Mouse (Mus musculus): ENCODE results near the gene Samd4b. TPM values are rescaled to one million over a fixed set of nuclear protein-coding genes. Genes with fewer than 3 reads are reported as not detected.
A peak's percentile ranks its signal among the peaks of the same experiment; 100 is the strongest.

The Samd4b gene
- total and polyA plus RNA-seq, 2 experiments from 2014 or later = 19.7 to 60.5 TPM

- H3K4me3 ChIP-seq (ENCODE audit: low read length) = no peak overlapping the region
- WGBS = 90% methylated on average over 3 of the region's 3 CpGs
- no peaks in the 10 kb centered on the region for H3K9me3 ChIP-seq (ENCODE audit: low read length)
- no peak for TF ChIP-seq CTCF (IDR thresholded peaks at IDR 0.05; ENCODE audit: low read depth)
- peaks cover 19% of the 10 kb centered on the region for H3K36me3 ChIP-seq (ENCODE audit: insufficient read depth, low read length)
- ATAC-seq (no peak), DNase-seq (ENCODE audit: low spot score) (no peak)
- H3K9ac ChIP-seq (replicated peaks; ENCODE audit: low read length) = no peak overlapping the region
- peaks cover 7% of the 10 kb centered on the region; the same call in 1 of the 2 replicates for H3K4me1 ChIP-seq (ENCODE audit: insufficient read depth, low read length)
- no peak overlapping the region for H3K27ac ChIP-seq
- no peak overlapping the region for H3K4me2 ChIP-seq (ENCODE audit: low read depth, low read length)
- no peaks in the 10 kb centered on the region for H3K27me3 ChIP-seq (ENCODE audit: insufficient read depth, low read length)
Observed at GRCm38 (mm10) chr7:28355221-28355620, 242.7 kb downstream of the Samd4b start.

- Histone ChIP-seq H3K36me3 (ENCODE audit: insufficient read depth, low read length) (peaks cover 19% of the 10 kb centered on the region), H3K27ac (no peak overlapping the region), H3K9me3 (ENCODE audit: low read length) (no peaks in the 10 kb centered on the region), H3K4me1 (ENCODE audit: insufficient read depth, low read length) (peaks cover 7% of the 10 kb centered on the region; the same call in 1 of the 2 replicates), H3K4me3 (ENCODE audit: low read length) (no peak overlapping the region), H3K27me3 (ENCODE audit: insufficient read depth, low read length) (no peaks in the 10 kb centered on the region), H3K9ac (replicated peaks; ENCODE audit: low read length) (no peak overlapping the region), H3K4me2 (ENCODE audit: low read depth, low read length) (no peak overlapping the region)
- no peak for ATAC-seq
- DNase-seq (ENCODE audit: low spot score) = no peak
- TF ChIP-seq CTCF (IDR thresholded peaks at IDR 0.05; ENCODE audit: low read depth) = no peak
- WGBS = 91% methylated on average over 3 of the region's 3 CpGs
Observed at GRCm38 (mm10) chr7:28354596-28354995, 243.3 kb downstream of the Samd4b start.

GRCm38 (mm10) chr7:28354113-28354581, 243.8 kb downstream of the Samd4b start:
- Histone ChIP-seq H3K4me3 (ENCODE audit: low read length) (no peak overlapping the region), H3K4me1 (ENCODE audit: insufficient read depth, low read length) (peaks cover 7% of the 10 kb centered on the region; the same call in 1 of the 2 replicates), H3K27ac (no peak overlapping the region), H3K36me3 (ENCODE audit: insufficient read depth, low read length) (peaks cover 19% of the 10 kb centered on the region), H3K4me2 (ENCODE audit: low read depth, low read length) (no peak overlapping the region), H3K9ac (replicated peaks; ENCODE audit: low read length) (no peak overlapping the region), H3K9me3 (ENCODE audit: low read length) (no peaks in the 10 kb centered on the region), H3K27me3 (ENCODE audit: insufficient read depth, low read length) (no peaks in the 10 kb centered on the region)
- TF ChIP-seq CTCF (IDR thresholded peaks at IDR 0.05; ENCODE audit: low read depth) = no peak
- WGBS = 88% methylated on average over 3 of the region's 3 CpGs
- ATAC-seq (no peak), DNase-seq (ENCODE audit: low spot score) (no peak)

GRCm38 (mm10) chr7:28353267-28353666, 244.7 kb downstream of the Samd4b start:
- H3K9me3 ChIP-seq (ENCODE audit: low read length) = no peaks in the 10 kb centered on the region
- ATAC-seq = no peak
- no peak for DNase-seq (ENCODE audit: low spot score)
- H3K4me3 ChIP-seq (ENCODE audit: low read length) = no peak overlapping the region
- no peaks in the 10 kb centered on the region for H3K27me3 ChIP-seq (ENCODE audit: insufficient read depth, low read length)
- no peak overlapping the region for H3K9ac ChIP-seq (replicated peaks; ENCODE audit: low read length)
- peak; percentile 34 for TF ChIP-seq CTCF (IDR thresholded peaks at IDR 0.05; ENCODE audit: low read depth)
- no peak overlapping the region for H3K27ac ChIP-seq
- H3K4me1 ChIP-seq (ENCODE audit: insufficient read depth, low read length) = peaks cover 7% of the 10 kb centered on the region; the same call in 1 of the 2 replicates
- no peak overlapping the region for H3K4me2 ChIP-seq (ENCODE audit: low read depth, low read length)
- peaks cover 19% of the 10 kb centered on the region for H3K36me3 ChIP-seq (ENCODE audit: insufficient read depth, low read length)
- WGBS = 95% methylated on average over 2 of the region's 2 CpGs

- TF ChIP-seq CTCF (IDR thresholded peaks at IDR 0.05; ENCODE audit: low read depth) = no peak
- no peak for ATAC-seq
- H3K9ac ChIP-seq (replicated peaks; ENCODE audit: low read length) = peak overlapping the region; percentile 92
Observed at GRCm38 (mm10) chr7:28351676-28352191, 246.2 kb downstream of the Samd4b start.

GRCm38 (mm10) chr7:28350155-28350883, 247.6 kb downstream of the Samd4b start, which contains the start of gene Rps16:
Gene Rps16, plus strand, starts transcription at chr7:28350652.
- Histone ChIP-seq H3K9me3 (ENCODE audit: low read length) (no peaks in the 10 kb centered on the region), H3K36me3 (ENCODE audit: insufficient read depth, low read length) (peaks cover 19% of the 10 kb centered on the region), H3K4me3 (ENCODE audit: low read length) (peak within 1 kb of the TSS; percentile 85), H3K9ac (replicated peaks; ENCODE audit: low read length) (peak within 1 kb of the TSS; percentile 92), H3K27me3 (ENCODE audit: insufficient read depth, low read length) (no peaks in the 10 kb centered on the region), H3K4me2 (ENCODE audit: low read depth, low read length) (peak within 1 kb of the TSS; percentile 95), H3K27ac (peak within 1 kb of the TSS; percentile 89), H3K4me1 (ENCODE audit: insufficient read depth, low read length) (peaks cover 7% of the 10 kb centered on the region; the same call in 1 of the 2 replicates)
- peak; percentile 97 for ATAC-seq
- peak; percentile 10; the same call in 1 of the 2 replicates for TF ChIP-seq CTCF (IDR thresholded peaks at IDR 0.05; ENCODE audit: low read depth)
- peak; percentile 99 for DNase-seq (ENCODE audit: low spot score)
- WGBS = under 1% methylated on average over 49 of the region's 50 CpGs

More at GRCm38 (mm10) chr7:28351676-28352191, 246.2 kb downstream of the Samd4b start:
- Histone ChIP-seq H3K36me3 (ENCODE audit: insufficient read depth, low read length) (peaks cover 19% of the 10 kb centered on the region), H3K4me2 (ENCODE audit: low read depth, low read length) (peak overlapping the region; percentile 95), H3K4me3 (ENCODE audit: low read length) (peak overlapping the region; percentile 85), H3K9me3 (ENCODE audit: low read length) (no peaks in the 10 kb centered on the region), H3K27me3 (ENCODE audit: insufficient read depth, low read length) (no peaks in the 10 kb centered on the region), H3K27ac (peak overlapping the region; percentile 89; the same call in 1 of the 2 replicates), H3K4me1 (ENCODE audit: insufficient read depth, low read length) (peaks cover 7% of the 10 kb centered on the region; the same call in 1 of the 2 replicates)
- DNase-seq (ENCODE audit: low spot score) = no peak
- WGBS = 43% methylated on average over 4 of the region's 4 CpGs

Small RNA genes within 50 kb of the gene (microRNA-seq; reads per million reads assigned to microRNA genes)
- 0.36 to 1.2 reads per million in 2 experiments for gene Mir7049

Other genes starting within 250 kb of the Samd4b start
- gene Rps16, start 247.5 kb downstream of the Samd4b start, total RNA-seq (2014; rRNA removed) = 97.7 and 154 TPM in 2 replicates
- gene Rps16, start 247.5 kb downstream of the Samd4b start, polyA plus RNA-seq (2015; fragmentation: Nextera tagmentation; extraction: Ambion mirVana) = 539 and 575 TPM in 2 replicates
- gene Plekhg2, start 225.5 kb downstream of the Samd4b start, total RNA-seq (2014; rRNA removed) = 18.6 and 20.6 TPM in 2 replicates
- 9.1 and 10.0 TPM in 2 replicates for gene Plekhg2, start 225.5 kb downstream of the Samd4b start, polyA plus RNA-seq (2015; fragmentation: Nextera tagmentation; extraction: Ambion mirVana)
- 2.1 and 3.9 TPM in 2 replicates for gene Zfp36, start 217.9 kb downstream of the Samd4b start, total RNA-seq (2014; rRNA removed)
- gene Zfp36, start 217.9 kb downstream of the Samd4b start, polyA plus RNA-seq (2015; fragmentation: Nextera tagmentation; extraction: Ambion mirVana) = 3.0 and 3.4 TPM in 2 replicates
- gene Med29, start 205.4 kb downstream of the Samd4b start, total RNA-seq (2014; rRNA removed) = 33.6 and 39.5 TPM in 2 replicates
- gene Med29, start 205.4 kb downstream of the Samd4b start, polyA plus RNA-seq (2015; fragmentation: Nextera tagmentation; extraction: Ambion mirVana) = 42.1 and 42.9 TPM in 2 replicates
- 56.7 and 67.6 TPM in 2 replicates for gene Paf1, start 205.2 kb downstream of the Samd4b start, total RNA-seq (2014; rRNA removed)
- 83.0 and 84.1 TPM in 2 replicates for gene Paf1, start 205.2 kb downstream of the Samd4b start, polyA plus RNA-seq (2015; fragmentation: Nextera tagmentation; extraction: Ambion mirVana)
- 0.16 and 2.9 TPM in 2 replicates for gene Gmfg, start 160.7 kb downstream of the Samd4b start, total RNA-seq (2014; rRNA removed)
- 5.5 and 6.2 TPM in 2 replicates for gene Gmfg, start 160.7 kb downstream of the Samd4b start, polyA plus RNA-seq (2015; fragmentation: Nextera tagmentation; extraction: Ambion mirVana)
- 140 and 160 TPM in 2 replicates for gene Lrfn1, start 146.2 kb downstream of the Samd4b start, total RNA-seq (2014; rRNA removed)
- gene Lrfn1, start 146.2 kb downstream of the Samd4b start, polyA plus RNA-seq (2015; fragmentation: Nextera tagmentation; extraction: Ambion mirVana) = 15.5 and 18.0 TPM in 2 replicates
- not detected in 2 replicates for gene Ifnl2, start 87.7 kb downstream of the Samd4b start, total RNA-seq (2014; rRNA removed)
- not detected in 2 replicates for gene Ifnl2, start 87.7 kb downstream of the Samd4b start, polyA plus RNA-seq (2015; fragmentation: Nextera tagmentation; extraction: Ambion mirVana)
- not detected in 2 replicates for gene Ifnl3, start 75.3 kb downstream of the Samd4b start, total RNA-seq (2014; rRNA removed)
- gene Ifnl3, start 75.3 kb downstream of the Samd4b start, polyA plus RNA-seq (2015; fragmentation: Nextera tagmentation; extraction: Ambion mirVana) = not detected in 2 replicates
- gene Sycn, start 57.3 kb downstream of the Samd4b start, total RNA-seq (2014; rRNA removed) = not detected in 2 replicates
- gene Sycn, start 57.3 kb downstream of the Samd4b start, polyA plus RNA-seq (2015; fragmentation: Nextera tagmentation; extraction: Ambion mirVana) = not detected in 2 replicates
- not detected in 2 replicates for gene Nccrp1, start 50.9 kb downstream of the Samd4b start, total RNA-seq (2014; rRNA removed)
- gene Nccrp1, start 50.9 kb downstream of the Samd4b start, polyA plus RNA-seq (2015; fragmentation: Nextera tagmentation; extraction: Ambion mirVana) = 0.34 TPM in 2 replicates
- 14.8 and 20.3 TPM in 2 replicates for gene Pak4, start within 50 bp of the Samd4b start, total RNA-seq (2014; rRNA removed)
- gene Pak4, start within 50 bp of the Samd4b start, polyA plus RNA-seq (2015; fragmentation: Nextera tagmentation; extraction: Ambion mirVana) = 13.2 and 14.0 TPM in 2 replicates
- 0.25 and 1.2 TPM in 2 replicates for gene Acp7, start 33.2 kb upstream of the Samd4b start, total RNA-seq (2014; rRNA removed)
- 0.28 and 0.56 TPM in 2 replicates for gene Acp7, start 33.2 kb upstream of the Samd4b start, polyA plus RNA-seq (2015; fragmentation: Nextera tagmentation; extraction: Ambion mirVana)
- 5.0 and 6.1 TPM in 2 replicates for gene Fbxo27, start 94.7 kb upstream of the Samd4b start, total RNA-seq (2014; rRNA removed)
- gene Fbxo27, start 94.7 kb upstream of the Samd4b start, polyA plus RNA-seq (2015; fragmentation: Nextera tagmentation; extraction: Ambion mirVana) = 9.0 and 10.2 TPM in 2 replicates
- 3.7 and 5.0 TPM in 2 replicates for gene Fbxo17, start 118.7 kb upstream of the Samd4b start, total RNA-seq (2014; rRNA removed)
- 6.5 and 7.7 TPM in 2 replicates for gene Fbxo17, start 118.7 kb upstream of the Samd4b start, polyA plus RNA-seq (2015; fragmentation: Nextera tagmentation; extraction: Ambion mirVana)
- 66.4 and 90.3 TPM in 2 replicates for gene Mrps12, start 143.7 kb upstream of the Samd4b start, total RNA-seq (2014; rRNA removed)
- 110 and 111 TPM in 2 replicates for gene Mrps12, start 143.7 kb upstream of the Samd4b start, polyA plus RNA-seq (2015; fragmentation: Nextera tagmentation; extraction: Ambion mirVana)
- 17.3 and 17.9 TPM in 2 replicates for gene Sars2, start 143.8 kb upstream of the Samd4b start, total RNA-seq (2014; rRNA removed)
- gene Sars2, start 143.8 kb upstream of the Samd4b start, polyA plus RNA-seq (2015; fragmentation: Nextera tagmentation; extraction: Ambion mirVana) = 18.9 and 20.2 TPM in 2 replicates
- not detected in 2 replicates for gene Ccer2, start 158.0 kb upstream of the Samd4b start, total RNA-seq (2014; rRNA removed)
- gene Ccer2, start 158.0 kb upstream of the Samd4b start, polyA plus RNA-seq (2015; fragmentation: Nextera tagmentation; extraction: Ambion mirVana) = 1.4 and 1.9 TPM in 2 replicates
- gene Sirt2, start 168.6 kb upstream of the Samd4b start, total RNA-seq (2014; rRNA removed) = 92.6 and 95.5 TPM in 2 replicates
- gene Sirt2, start 168.6 kb upstream of the Samd4b start, polyA plus RNA-seq (2015; fragmentation: Nextera tagmentation; extraction: Ambion mirVana) = 147 and 160 TPM in 2 replicates
- 18.2 and 22.7 TPM in 2 replicates for gene Nfkbib, start 169.4 kb upstream of the Samd4b start, total RNA-seq (2014; rRNA removed)
- 59.7 and 67.9 TPM in 2 replicates for gene Nfkbib, start 169.4 kb upstream of the Samd4b start, polyA plus RNA-seq (2015; fragmentation: Nextera tagmentation; extraction: Ambion mirVana)
- 1.2 TPM in 2 replicates for gene Rinl, start 190.8 kb upstream of the Samd4b start, total RNA-seq (2014; rRNA removed)
- gene Rinl, start 190.8 kb upstream of the Samd4b start, polyA plus RNA-seq (2015; fragmentation: Nextera tagmentation; extraction: Ambion mirVana) = 1.4 and 2.0 TPM in 2 replicates
- gene Hnrnpl, start 210.4 kb upstream of the Samd4b start, total RNA-seq (2014; rRNA removed) = 233 and 275 TPM in 2 replicates
- gene Hnrnpl, start 210.4 kb upstream of the Samd4b start, polyA plus RNA-seq (2015; fragmentation: Nextera tagmentation; extraction: Ambion mirVana) = 179 and 191 TPM in 2 replicates
- 95.5 and 131 TPM in 2 replicates for gene Ech1, start 227.1 kb upstream of the Samd4b start, total RNA-seq (2014; rRNA removed)
- 122 and 127 TPM in 2 replicates for gene Ech1, start 227.1 kb upstream of the Samd4b start, polyA plus RNA-seq (2015; fragmentation: Nextera tagmentation; extraction: Ambion mirVana)
- gene Lgals4, start 235.7 kb upstream of the Samd4b start, total RNA-seq (2014; rRNA removed) = 0.47 and 8.4 TPM in 2 replicates
- 5.0 and 5.8 TPM in 2 replicates for gene Lgals4, start 235.7 kb upstream of the Samd4b start, polyA plus RNA-seq (2015; fragmentation: Nextera tagmentation; extraction: Ambion mirVana)

Data from hindbrain, postnatal 0 days (tissue).